Mouse (Mus musculus): ENCODE data around the gene Clec4f. TPM values are rescaled to one million over a fixed set of nuclear protein-coding genes. Genes with fewer than 3 reads are reported as not detected.

The Clec4f gene
- polyA plus RNA-seq (2015; fragmentation: Illumina TruSeq; extraction: RNeasy Lipid Tissue Mini Kit (QIAGEN cat#74804); ENCODE audit: low read depth, low replicate concordance): not detected

GRCm38 (mm10) chr6:83656087-83656486 is at the start of gene Clec4f:
Clec4f (minus strand) TSS chr6:83656187.

GRCm38 (mm10) chr6:83677757-83678156 is 21.8 kb upstream of the Clec4f start, which contains the start of gene Cd207:
Cd207 (minus strand) TSS chr6:83677857.

Other genes with a start within 250 kb of the Clec4f start
- 11.8 TPM for gene Tet3, start 197.1 kb downstream of the Clec4f start, polyA plus RNA-seq (2015; fragmentation: Illumina TruSeq; extraction: RNeasy Lipid Tissue Mini Kit (QIAGEN cat#74804); ENCODE audit: low read depth, low replicate concordance)
- 35.0 TPM for gene Dguok, start 149.2 kb downstream of the Clec4f start, polyA plus RNA-seq (2015; fragmentation: Illumina TruSeq; extraction: RNeasy Lipid Tissue Mini Kit (QIAGEN cat#74804); ENCODE audit: low read depth, low replicate concordance)
- gene Actg2, start 119.9 kb downstream of the Clec4f start, polyA plus RNA-seq (2015; fragmentation: Illumina TruSeq; extraction: RNeasy Lipid Tissue Mini Kit (QIAGEN cat#74804); ENCODE audit: low read depth, low replicate concordance): not detected
- gene Stambp, start 83.5 kb downstream of the Clec4f start, polyA plus RNA-seq (2015; fragmentation: Illumina TruSeq; extraction: RNeasy Lipid Tissue Mini Kit (QIAGEN cat#74804); ENCODE audit: low read depth, low replicate concordance): 33.7 TPM
- not detected for gene Cd207, start 21.7 kb upstream of the Clec4f start, polyA plus RNA-seq (2015; fragmentation: Illumina TruSeq; extraction: RNeasy Lipid Tissue Mini Kit (QIAGEN cat#74804); ENCODE audit: low read depth, low replicate concordance)
- gene Vax2, start 55.1 kb upstream of the Clec4f start, polyA plus RNA-seq (2015; fragmentation: Illumina TruSeq; extraction: RNeasy Lipid Tissue Mini Kit (QIAGEN cat#74804); ENCODE audit: low read depth, low replicate concordance): not detected
- not detected for gene Atp6v1b1, start 86.8 kb upstream of the Clec4f start, polyA plus RNA-seq (2015; fragmentation: Illumina TruSeq; extraction: RNeasy Lipid Tissue Mini Kit (QIAGEN cat#74804); ENCODE audit: low read depth, low replicate concordance)
- not detected for gene Ankrd53, start 106.5 kb upstream of the Clec4f start, polyA plus RNA-seq (2015; fragmentation: Illumina TruSeq; extraction: RNeasy Lipid Tissue Mini Kit (QIAGEN cat#74804); ENCODE audit: low read depth, low replicate concordance)
- gene Tex261, start 119.6 kb upstream of the Clec4f start, polyA plus RNA-seq (2015; fragmentation: Illumina TruSeq; extraction: RNeasy Lipid Tissue Mini Kit (QIAGEN cat#74804); ENCODE audit: low read depth, low replicate concordance): 31.9 TPM
- 56.7 TPM for gene Nagk, start 138.8 kb upstream of the Clec4f start, polyA plus RNA-seq (2015; fragmentation: Illumina TruSeq; extraction: RNeasy Lipid Tissue Mini Kit (QIAGEN cat#74804); ENCODE audit: low read depth, low replicate concordance)
- 65.2 TPM for gene Paip2b, start 175.6 kb upstream of the Clec4f start, polyA plus RNA-seq (2015; fragmentation: Illumina TruSeq; extraction: RNeasy Lipid Tissue Mini Kit (QIAGEN cat#74804); ENCODE audit: low read depth, low replicate concordance)
- gene Zfp638, start 210.9 kb upstream of the Clec4f start, polyA plus RNA-seq (2015; fragmentation: Illumina TruSeq; extraction: RNeasy Lipid Tissue Mini Kit (QIAGEN cat#74804); ENCODE audit: low read depth, low replicate concordance): 71.8 TPM